Mouse (Mus musculus) kidney, adult 2 months (tissue): ENCODE data around the gene Tcl1.
"Not testable (repeated sequence)": the region's sequence is repeated elsewhere in the genome, so short reads cannot be mapped to it uniquely, and the experiment has no call there.

Source experiments
- CTCF ChIP-seq: fragments of 200-500 bp; conservative IDR thresholded peaks from 2 replicates; pipeline ENCODE4 v1.5.1; 2011; ENCODE audit warnings: low read depth, mild to moderate bottlenecking, control low read depth, low read length, moderate library complexity, mixed read lengths; ENCODE audit not compliant: insufficient read depth, insufficient read length
- POLR2A ChIP-seq: fragments of 200-500 bp; IDR thresholded peaks from one replicate; pipeline ENCODE4 v1.6.1; 2011; ENCODE audit warnings: low read depth, low read length, control low read depth

DNA sequence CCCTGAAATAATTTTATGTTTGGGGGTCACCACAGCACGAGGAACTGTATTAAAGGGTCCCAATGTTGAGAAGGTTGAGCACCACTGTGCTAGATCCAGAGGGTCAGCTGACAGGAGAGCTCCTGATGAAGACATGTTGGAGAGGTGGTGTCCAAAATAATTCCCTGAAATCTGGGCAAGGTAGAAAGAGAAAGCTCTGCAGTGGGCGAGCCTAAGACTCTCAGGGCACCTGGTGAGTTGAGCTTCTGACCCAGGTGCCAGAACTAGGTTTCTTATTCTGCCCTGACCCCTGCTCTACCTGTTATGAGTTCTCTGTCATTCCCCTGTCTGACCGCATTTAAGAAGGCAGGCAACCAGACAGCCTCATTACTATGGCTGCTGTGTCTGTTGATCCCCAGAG is 46.5 kb downstream of the Tcl1 start, which contains the start of gene Tcl1b5:
- not testable (repeated sequence) for TF ChIP-seq POLR2A, CTCF
